Mouse (Mus musculus): ENCODE measurements at regions not wholly inside any gene's neighbourhood (a gene's known extent, or its start where the extent isn't known, plus 50 kb on each side); places are given as distances from the start of the nearest gene placed in this dataset.

DNA sequence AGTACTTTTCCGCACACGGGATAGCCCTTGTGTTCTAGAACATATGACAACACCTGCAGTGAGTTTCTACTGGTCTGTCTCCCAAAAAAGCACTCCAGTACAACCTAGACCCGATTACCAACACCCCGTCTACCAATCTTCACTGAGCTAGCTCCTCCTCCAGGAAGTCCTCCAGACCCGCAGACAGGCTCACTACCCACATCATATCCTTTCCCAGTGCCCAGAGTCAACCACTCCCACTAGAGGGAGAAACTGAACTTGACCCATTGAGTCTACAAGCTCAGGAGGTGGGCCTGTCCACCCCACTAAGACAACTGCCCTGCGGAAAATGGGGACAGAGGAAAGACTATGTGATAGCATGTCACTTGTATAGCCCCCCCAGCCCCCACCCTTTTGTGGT, 51.2 kb upstream of the Ppp1r26 start:
- 59% methylated on average over 6 of the region's 6 CpGs for WGBS (ENCODE audit: insufficient replicate concordance)
- H3K27ac ChIP-seq: no peak overlapping the region
- no peaks in the 10 kb centered on the region for H3K27me3 ChIP-seq (replicated peaks)
- no peak overlapping the region for H3K9ac ChIP-seq
- no peak for ATAC-seq
- H3K4me3 ChIP-seq: no peak overlapping the region
- no peaks in the 10 kb centered on the region for H3K9me3 ChIP-seq (replicated peaks)
- H3K36me3 ChIP-seq: no peaks in the 10 kb centered on the region
- H3K4me1 ChIP-seq: no peaks in the 10 kb centered on the region
- H3K4me2 ChIP-seq: no peak overlapping the region
